Mouse (Mus musculus): Measurements from ENCODE around the gene Bcan. TPM values are rescaled to one million over a fixed set of nuclear protein-coding genes. Genes with fewer than 3 reads are reported as not detected.

The Bcan gene
- polyA plus RNA-seq, 1 experiment from 2014 or later: not detected

- Histone ChIP-seq H3K9me3 (ENCODE audit: low read depth, low read length) (peaks cover 3% of the 10 kb centered on the region; the same call in 1 of the 2 replicates), H3K27ac (ENCODE audit: low read depth) (no peak overlapping the region), H3K27me3 (ENCODE audit: insufficient read depth, low read length) (peaks cover 31% of the 10 kb centered on the region), H3K4me1 (ENCODE audit: insufficient read depth) (no peaks in the 10 kb centered on the region), H3K9ac (no peak overlapping the region), H3K36me3 (ENCODE audit: insufficient read depth) (no peaks in the 10 kb centered on the region), H3K4me2 (no peak overlapping the region), H3K4me3 (ENCODE audit: low read depth, low read length) (no peak overlapping the region)
- peak; percentile 61 for TF ChIP-seq CTCF (IDR thresholded peaks at IDR 0.05; ENCODE audit: low read depth)
- 70% methylated on average over 18 of the region's 18 CpGs for WGBS
- no peak for ATAC-seq (ENCODE audit: insufficient read depth)
- no peak for DNase-seq
Measured at GRCm38 (mm10) chr3:88005822-88006786, 6.1 kb upstream of the Bcan start.

DNA sequence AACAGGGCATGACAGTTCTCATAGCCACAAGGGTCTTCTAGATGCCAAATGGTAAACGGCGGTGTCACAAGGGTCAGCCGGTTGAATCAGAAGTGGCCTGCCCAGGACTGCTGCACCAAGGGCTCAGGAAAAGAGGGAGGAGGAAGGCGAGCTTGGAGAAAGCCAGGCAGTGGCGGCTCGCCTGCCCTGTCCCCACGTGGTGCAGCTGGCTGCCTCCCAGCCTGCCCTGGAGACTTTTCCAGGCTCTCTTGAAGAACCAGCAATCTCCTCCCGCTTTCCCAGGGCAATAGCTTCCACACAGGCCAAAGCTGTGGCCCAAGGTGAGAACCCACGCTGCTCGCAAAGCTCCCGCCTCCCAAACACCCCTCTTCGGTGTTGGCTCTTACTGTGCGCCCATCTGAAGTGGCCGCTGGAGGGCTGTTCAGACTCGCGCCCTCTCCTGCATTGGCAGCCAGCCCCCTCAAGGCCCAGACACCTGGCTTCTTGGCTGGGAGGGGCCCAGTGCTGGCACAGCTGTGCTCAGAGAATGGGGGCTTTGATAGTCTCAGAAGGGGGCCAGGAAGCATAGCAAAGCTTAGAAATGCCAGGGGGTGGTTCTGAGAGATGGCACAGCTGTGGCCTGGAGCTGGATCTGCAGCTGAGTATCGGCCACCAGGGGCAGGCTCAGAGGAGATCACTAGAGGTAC is 2.4 kb upstream of the Bcan start:
- H3K4me2 ChIP-seq: no peak overlapping the region
- DNase-seq (peak; percentile 44), ATAC-seq (ENCODE audit: insufficient read depth) (peak; percentile 40)
- H3K9me3 ChIP-seq (ENCODE audit: low read depth, low read length): peaks cover 3% of the 10 kb centered on the region; the same call in 1 of the 2 replicates
- H3K27me3 ChIP-seq (ENCODE audit: insufficient read depth, low read length): peaks cover 64% of the 10 kb centered on the region
- H3K27ac ChIP-seq (ENCODE audit: low read depth): no peak overlapping the region
- peak; percentile 36 for TF ChIP-seq CTCF (IDR thresholded peaks at IDR 0.05; ENCODE audit: low read depth)
- no peak overlapping the region for H3K9ac ChIP-seq
- H3K4me3 ChIP-seq (ENCODE audit: low read depth, low read length): no peak overlapping the region
- 2% methylated on average over 17 of the region's 17 CpGs for WGBS
- no peaks in the 10 kb centered on the region for H3K36me3 ChIP-seq (ENCODE audit: insufficient read depth)
- H3K4me1 ChIP-seq (ENCODE audit: insufficient read depth): no peaks in the 10 kb centered on the region

DNA sequence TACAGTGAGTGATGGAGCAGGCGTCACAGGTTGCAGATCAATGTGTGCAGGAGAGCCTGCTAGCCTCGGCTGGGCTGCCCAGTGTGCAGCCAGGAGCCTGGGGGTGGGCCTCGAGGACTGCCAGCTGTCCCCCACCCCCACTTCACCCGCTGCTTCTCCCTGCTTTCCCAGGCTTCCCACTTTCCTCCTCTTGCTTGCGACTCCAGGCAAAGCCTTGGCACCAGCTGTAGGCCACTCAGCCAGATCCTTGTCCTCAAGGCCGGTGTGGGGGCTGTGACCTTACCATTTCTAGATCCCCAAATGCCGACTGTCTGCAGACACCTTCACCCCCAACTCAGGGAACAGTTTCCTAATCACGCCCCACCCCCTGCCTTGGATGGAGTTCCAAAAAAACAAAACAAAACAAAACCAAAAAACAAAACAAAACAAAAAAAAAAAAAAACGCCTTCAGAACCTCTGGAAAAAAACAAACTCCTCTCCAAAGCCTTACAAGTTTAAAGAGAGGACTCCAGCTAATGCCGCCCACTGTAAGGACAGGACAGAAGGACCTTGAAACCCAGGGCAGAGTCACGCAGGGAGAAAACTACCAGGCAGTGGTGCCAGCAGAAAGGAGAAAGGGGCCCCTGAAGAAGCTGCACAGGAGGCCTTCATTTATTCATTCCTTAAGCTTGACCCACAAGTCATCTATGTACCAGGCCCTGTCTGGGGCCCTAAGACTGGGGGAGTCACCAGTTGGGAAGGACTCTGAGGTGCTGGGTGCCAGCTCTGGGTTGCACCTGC is 976 bp upstream of the Bcan start:
- 8% methylated on average over 11 of the region's 11 CpGs for WGBS
- 0 out of 2 replicates have a peak, but pooled peaks cover under 1% of the 10 kb centered on the region for H3K9me3 ChIP-seq (ENCODE audit: low read depth, low read length)
- TF ChIP-seq CTCF (IDR thresholded peaks at IDR 0.05; ENCODE audit: low read depth): no peak
- DNase-seq (no peak), ATAC-seq (ENCODE audit: insufficient read depth) (no peak)
- no peak overlapping the region for H3K27ac ChIP-seq (ENCODE audit: low read depth)
- H3K4me3 ChIP-seq (ENCODE audit: low read depth, low read length): peak overlapping the region; percentile 37; the same call in 1 of the 2 replicates
- peaks cover 79% of the 10 kb centered on the region for H3K27me3 ChIP-seq (ENCODE audit: insufficient read depth, low read length)
- H3K4me2 ChIP-seq: peak overlapping the region; percentile 67
- no peaks in the 10 kb centered on the region for H3K36me3 ChIP-seq (ENCODE audit: insufficient read depth)
- no peaks in the 10 kb centered on the region for H3K4me1 ChIP-seq (ENCODE audit: insufficient read depth)
- H3K9ac ChIP-seq: no peak overlapping the region

DNA sequence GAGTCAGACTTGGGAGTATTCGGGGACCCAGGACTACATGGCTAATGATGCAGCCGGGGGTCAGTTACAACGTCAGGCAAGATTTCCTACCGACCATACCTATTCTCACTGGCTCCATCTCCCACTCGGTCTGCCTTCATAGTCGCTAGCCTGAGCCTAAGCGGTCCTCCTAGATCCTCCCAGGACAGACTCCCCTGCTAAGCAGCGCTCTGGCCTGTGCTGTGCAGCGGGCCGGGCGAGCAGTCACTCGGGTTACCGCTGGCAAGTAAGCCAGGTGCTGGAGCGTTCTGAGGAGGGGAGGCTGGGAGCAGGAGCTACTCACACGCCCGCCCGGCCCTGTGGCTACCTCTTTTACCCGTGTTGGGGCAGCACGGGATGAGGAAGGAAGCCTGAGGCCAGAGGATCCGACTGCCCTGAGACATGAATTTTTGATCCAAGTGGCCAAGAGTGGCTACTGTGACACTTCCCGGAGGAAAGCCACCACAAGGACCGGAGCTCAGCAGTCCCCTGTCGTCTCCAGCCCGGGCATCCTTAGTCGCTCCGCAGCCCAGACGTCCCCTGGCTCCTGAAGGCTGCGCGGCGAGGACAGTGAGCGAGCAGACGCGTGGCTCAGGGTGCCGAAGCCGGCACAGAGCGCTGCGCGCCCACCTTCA is 661 bp downstream of the Bcan start:
- Histone ChIP-seq H3K36me3 (ENCODE audit: insufficient read depth) (no peaks in the 10 kb centered on the region), H3K27me3 (ENCODE audit: insufficient read depth, low read length) (peaks cover 95% of the 10 kb centered on the region), H3K27ac (ENCODE audit: low read depth) (no peak overlapping the region), H3K4me1 (ENCODE audit: insufficient read depth) (no peaks in the 10 kb centered on the region), H3K9ac (no peak overlapping the region), H3K4me3 (ENCODE audit: low read depth, low read length) (peak overlapping the region; percentile 37), H3K9me3 (ENCODE audit: low read depth, low read length) (no peaks in the 10 kb centered on the region), H3K4me2 (peak overlapping the region; percentile 67)
- DNase-seq (no peak), ATAC-seq (ENCODE audit: insufficient read depth) (no peak)
- no peak for TF ChIP-seq CTCF (IDR thresholded peaks at IDR 0.05; ENCODE audit: low read depth)
- under 1% methylated on average over 38 of the region's 38 CpGs for WGBS

DNA sequence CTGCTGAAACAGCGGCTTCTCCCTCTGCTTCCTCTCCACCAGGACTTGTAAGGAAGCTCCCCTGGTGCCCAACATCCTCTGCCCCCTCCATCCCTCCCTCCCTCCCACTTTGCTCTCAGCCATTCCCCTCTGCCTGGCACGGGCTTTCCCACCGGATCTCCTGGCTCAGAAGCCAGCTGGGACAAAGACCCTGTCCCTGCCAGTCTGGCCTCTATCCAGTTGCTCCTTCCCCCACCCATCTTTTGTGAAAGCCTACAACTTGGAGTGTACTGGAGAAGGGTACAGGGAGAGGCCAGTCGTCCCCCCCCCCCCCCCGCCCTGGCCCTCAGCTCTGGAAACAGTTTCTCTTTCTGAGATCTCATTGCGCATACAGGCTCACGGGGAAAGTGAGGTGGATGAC is 1.3 kb downstream of the Bcan start:
- H3K4me2 ChIP-seq: no peak overlapping the region
- ATAC-seq (ENCODE audit: insufficient read depth) (no peak), DNase-seq (no peak)
- no peaks in the 10 kb centered on the region for H3K9me3 ChIP-seq (ENCODE audit: low read depth, low read length)
- peaks cover 96% of the 10 kb centered on the region for H3K27me3 ChIP-seq (ENCODE audit: insufficient read depth, low read length)
- no peak overlapping the region for H3K9ac ChIP-seq
- TF ChIP-seq CTCF (IDR thresholded peaks at IDR 0.05; ENCODE audit: low read depth): no peak
- H3K36me3 ChIP-seq (ENCODE audit: insufficient read depth): no peaks in the 10 kb centered on the region
- H3K27ac ChIP-seq (ENCODE audit: low read depth): no peak overlapping the region
- H3K4me1 ChIP-seq (ENCODE audit: insufficient read depth): no peaks in the 10 kb centered on the region
- no peak overlapping the region for H3K4me3 ChIP-seq (ENCODE audit: low read depth, low read length)
- WGBS: 2% methylated on average over 7 of the region's 7 CpGs

DNA sequence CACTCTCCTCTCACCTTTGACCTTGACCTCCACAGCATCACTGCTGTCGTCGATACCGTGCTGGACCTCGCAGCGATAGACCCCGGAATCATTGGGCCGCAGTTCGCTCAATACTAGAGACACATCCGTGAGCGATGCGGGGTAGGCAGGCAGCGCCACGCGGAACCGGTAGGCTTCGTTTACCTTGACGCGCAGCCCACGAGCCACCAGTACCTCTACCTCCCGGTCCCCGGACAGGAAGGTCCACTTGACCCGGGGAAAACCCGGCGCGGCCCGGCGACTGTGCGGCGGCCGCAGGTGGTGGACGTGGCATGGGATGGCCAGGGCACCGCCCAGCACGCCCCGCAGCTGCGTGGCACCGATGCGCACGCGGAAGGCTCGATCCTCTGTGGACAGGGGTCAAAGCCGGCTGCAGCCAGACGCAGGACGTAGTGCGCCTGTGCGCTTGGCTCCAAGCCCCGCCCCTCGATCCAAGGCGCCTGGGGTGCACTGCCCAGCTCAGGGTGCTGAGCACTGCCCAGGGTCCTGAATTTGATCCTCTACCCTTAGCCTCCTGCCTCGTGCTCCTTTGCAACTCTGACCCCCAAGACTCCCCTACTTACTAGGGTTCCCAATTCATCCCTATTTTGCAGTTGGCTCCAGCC is 2.9 kb downstream of the Bcan start:
- Histone ChIP-seq H3K9ac (peak overlapping the region; percentile 6; the same call in 1 of the 2 replicates), H3K4me2 (peak overlapping the region; percentile 58), H3K27ac (ENCODE audit: low read depth) (no peak overlapping the region), H3K4me3 (ENCODE audit: low read depth, low read length) (peak overlapping the region; percentile 31), H3K4me1 (ENCODE audit: insufficient read depth) (no peaks in the 10 kb centered on the region), H3K27me3 (ENCODE audit: insufficient read depth, low read length) (peaks cover 95% of the 10 kb centered on the region), H3K9me3 (ENCODE audit: low read depth, low read length) (no peaks in the 10 kb centered on the region), H3K36me3 (ENCODE audit: insufficient read depth) (no peaks in the 10 kb centered on the region)
- under 1% methylated on average over 49 of the region's 49 CpGs for WGBS
- TF ChIP-seq CTCF (IDR thresholded peaks at IDR 0.05; ENCODE audit: low read depth): no peak
- ATAC-seq (ENCODE audit: insufficient read depth): peak; percentile 53
- DNase-seq: peak; percentile 65
